Mouse (Mus musculus): ENCODE results near the gene Tenm4.

Gene Tenm4

DNA sequence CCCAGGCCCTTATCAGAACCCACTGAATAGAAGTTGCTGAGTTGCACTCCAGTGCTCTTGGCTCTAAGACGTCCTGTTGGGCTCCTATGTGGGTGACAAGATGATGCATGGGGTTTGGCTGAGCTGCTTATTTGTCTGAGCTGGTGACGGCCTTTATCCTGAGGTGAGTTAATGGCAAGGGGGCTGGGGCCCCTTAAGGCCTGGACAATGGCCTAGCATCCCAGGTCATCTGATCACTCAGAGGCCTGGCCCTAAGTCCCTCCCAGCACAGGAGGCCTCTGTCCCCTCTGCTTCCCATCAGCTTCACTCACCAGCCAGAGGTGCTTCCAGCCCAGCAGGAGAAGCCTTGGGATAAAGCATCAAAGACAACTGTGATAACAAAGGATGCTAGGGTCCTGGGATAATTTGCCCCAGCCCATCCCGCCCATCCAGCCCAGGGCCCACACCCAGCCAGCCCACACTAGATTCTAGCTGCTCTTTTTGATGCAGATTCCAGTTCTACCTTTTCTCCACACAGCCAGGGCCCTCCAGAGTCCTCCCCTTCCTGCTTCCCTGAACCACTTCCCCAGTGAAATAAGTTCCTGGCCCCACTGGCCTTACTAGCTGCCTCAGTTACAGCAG is 484.2 kb downstream of the Tenm4 start:
- no peak for DNase-seq

DNA sequence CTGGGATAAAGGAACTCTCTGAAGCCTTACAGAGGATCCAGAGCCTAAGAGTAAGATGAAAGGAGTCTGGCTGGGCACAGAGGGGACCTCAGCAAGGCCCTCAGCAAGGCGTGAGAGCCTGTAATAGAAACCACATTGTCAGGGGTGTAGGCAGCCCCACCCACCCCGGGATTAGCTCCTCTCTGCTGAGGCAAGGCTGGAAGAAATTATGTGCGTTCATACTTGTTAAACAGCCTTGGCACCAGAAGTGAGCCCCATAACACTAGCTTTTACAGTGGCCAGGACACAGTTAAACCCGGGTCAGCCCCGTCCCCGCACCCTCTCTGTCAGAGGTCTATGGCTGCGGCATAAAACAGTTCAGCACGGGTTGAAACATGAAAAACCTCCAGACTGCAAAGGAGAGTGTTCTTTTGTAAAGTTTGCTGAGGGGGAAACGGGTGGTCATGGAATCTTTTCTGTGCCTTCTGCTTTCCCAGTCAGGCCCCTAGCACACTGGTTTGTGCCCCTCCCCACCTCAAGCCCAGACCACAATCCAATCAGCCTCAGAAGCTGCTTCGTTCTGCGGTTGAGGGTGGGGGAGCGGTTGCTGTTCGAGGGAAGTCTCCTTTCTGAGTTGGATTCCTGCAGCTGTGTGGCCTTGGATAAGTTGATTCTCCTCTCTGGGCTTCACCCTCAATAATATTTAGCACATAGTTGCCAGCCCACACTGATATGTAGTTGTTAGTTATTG is 486.2 kb downstream of the Tenm4 start:
- no peak for DNase-seq

DNA sequence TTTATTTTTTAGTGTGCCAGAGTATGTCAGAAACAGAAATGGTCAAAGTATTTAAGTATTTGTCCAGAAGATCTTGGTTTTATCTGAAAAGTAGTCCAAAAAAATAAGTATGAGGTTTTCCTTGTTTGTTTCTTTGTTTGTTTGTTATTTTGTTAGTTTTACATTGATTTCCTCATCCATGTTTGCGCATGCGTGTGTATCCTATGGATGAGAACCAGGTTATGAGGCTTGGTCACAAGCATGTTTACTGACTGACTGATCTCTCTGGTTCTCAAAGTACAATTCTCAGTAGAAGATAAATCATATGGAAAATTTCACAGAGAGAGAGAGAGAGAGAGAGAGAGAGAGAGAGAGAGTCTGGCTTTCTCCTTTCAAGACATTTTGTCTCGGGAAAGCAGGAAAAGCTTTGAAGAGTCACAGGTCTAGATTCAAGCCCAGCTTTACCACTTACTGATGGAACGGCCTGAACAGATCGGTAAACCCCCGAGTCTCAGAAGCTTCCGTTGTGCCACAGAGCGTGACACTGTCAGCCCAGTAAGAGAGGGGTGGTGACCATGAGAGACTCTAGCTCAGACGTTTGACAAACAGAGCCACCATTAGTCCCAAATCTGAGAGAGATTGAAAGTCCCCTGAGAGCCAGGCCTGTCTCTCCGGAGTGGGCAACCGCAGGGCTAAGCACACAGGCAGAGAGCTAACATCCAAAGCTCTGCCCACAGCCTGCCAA is 487.0 kb downstream of the Tenm4 start:
- no peak for DNase-seq

DNA sequence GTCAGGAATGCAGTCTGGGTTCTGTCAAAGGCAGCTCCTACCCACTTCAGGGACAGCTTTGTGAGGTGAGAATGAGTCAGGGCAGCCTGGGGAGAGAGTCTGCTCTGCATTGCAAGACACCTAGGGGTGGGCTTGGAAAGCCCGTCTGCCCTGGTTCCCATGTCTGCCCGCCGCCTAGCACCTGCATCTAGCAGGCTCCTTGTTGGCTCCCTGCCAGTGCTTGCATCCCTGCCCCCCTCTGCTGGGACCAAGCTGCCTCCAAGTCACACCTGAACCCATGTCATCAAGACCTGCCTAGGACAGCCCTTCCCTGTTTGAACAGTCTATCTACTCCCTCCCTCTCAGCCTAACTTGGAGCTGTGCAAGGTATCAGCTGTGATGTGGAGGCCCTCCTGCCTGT is 489.9 kb downstream of the Tenm4 start:
- DNase-seq = no peak

DNA sequence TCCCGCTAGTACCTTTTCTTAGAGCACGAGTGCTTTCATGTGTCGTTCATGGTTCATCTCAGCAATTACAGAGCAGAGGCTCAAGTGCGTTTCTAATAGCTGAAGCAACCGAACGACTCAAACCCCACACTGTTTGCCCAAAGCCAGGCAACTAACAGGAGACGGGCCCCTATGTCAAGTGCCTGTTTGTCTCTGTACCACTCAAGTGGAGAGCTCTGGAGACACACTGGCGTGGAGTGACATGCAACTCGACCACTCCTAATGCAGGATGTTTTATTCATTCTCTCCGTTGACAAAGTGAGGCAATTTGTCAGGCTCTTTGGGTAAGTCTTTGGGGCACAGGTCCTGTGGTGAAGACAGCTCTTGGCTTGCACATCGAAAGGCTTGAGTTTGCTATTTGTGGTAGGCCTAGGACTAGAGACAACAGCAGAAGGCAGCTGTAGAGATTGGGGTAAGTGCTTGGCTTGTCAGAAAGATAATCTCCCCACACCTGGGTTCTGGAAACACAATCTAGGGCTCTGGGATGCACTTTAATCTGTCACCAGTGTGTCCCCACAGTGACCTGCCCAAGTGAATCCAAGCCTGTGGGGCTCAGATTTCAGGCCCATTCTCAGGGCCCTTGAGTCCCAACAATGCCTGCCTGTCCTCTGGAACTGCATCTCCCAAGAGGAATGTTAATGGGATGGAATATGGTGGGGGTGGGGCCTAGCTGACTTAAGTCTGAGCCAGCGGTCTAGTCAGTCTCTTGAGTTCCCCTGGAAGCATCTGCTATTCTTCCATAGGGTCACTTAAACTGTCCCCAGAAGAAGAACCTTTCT is 490.5 kb downstream of the Tenm4 start:
- DNase-seq = no peak

DNA sequence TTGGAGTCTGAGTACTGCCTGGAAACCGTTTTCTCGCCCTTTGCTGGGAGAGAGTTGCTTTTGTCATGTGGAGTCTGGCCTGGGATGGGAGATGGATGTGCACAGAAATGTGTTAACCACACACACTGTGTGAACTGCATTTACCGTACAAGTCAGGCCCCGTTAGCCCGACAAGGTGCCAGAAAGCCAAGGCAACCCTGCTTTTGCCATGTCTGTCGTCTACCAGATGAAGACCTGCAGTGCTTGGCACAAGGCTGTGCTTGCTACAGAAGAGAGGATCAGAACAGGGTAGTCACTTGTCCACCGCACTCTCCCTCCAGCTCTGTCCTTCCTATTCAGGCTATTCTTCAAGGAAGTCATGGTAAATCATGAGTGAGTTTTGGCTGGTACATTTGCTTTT is 492.3 kb downstream of the Tenm4 start:
- DNase-seq = no peak

DNA sequence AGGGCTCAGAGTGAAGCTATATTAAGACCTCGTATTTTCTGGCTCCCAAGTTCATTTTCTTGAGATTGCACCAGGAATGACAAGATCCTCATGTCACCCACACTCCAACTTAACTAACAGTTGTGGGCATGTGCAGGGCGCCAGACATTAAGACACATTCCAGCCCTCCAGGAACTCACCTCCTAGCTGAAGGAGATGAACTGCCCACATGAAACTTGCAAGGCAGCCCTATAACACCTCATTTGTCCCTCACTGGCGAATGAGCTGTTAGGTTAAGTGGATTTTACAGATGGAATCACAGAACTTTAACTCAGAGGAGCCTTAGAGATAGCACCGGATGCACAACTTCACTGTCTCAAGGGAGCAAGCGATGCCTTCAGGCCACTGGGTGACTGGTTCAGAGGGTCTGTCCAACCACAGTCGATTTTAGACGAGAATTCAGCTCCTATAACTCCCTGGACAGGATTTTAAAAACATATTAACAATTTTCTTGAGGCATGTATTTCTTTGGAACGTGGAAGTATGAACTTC is 495.4 kb downstream of the Tenm4 start:
- DNase-seq = no peak

DNA sequence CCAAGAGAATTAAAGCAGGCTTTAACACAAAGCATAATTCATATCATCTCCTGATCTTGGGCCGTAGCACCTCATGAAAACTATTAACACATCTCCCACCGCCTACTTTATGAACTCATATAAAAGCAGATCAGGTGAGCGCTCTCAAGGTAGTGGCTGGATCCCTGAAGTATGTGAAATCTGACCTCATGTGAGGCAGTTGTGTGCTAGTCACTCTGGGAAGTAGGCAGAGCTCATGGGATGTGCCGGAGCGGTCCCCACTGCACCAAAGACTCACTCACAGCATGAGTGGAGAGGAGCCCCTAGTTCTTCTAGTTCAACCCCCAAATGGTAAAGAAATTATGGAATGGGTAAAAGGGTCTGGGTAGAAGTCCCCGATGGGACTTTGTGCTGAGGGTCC is 496.6 kb downstream of the Tenm4 start:
- DNase-seq = no peak

DNA sequence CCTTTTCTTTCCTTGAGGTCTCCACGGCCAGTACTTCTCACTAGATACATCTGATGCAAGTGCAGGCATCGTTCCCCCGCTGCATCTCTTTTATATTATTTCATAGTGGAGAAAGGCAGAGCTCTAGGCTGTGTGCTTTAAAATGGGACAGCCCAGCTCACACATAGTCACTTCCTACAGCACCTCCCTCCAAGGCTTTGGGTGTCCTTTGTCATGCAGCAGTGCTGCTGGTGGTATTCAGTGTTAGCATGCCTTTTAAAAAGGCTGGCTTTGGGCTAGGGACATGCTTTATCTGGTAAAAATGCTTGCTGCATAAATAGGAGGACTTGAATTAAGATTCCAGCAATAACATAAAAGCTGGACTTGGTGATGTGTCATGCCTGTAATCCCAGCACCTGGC is 499.0 kb downstream of the Tenm4 start:
- no peak for DNase-seq

DNA sequence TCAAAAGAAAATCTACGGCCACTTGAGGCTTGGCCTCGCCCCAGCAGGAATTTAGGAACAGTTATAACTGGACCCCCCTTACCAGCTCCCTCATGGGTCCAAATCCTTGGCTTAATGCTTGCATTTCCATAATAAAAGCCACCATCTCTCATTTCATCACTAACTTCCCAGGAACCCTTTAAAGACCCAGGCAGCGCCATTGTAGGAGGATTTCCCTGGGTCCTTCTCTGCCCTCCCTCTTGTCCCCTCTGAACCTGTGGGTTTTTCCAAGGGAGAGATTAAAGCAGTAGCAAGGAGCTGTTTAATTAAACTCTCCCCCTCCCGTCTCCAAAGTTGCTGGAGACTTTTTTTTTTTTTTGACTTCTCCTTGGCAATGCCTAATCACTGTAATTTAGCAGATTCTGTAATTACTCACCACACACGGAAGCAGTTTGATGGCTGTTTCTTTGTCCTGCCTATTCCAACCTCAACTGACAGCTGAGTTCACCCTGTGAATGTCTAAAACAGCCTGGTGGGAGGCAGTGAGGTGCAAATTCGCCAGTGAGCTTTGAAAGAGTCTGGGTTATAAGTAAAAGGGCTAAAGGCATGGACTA is 501.4 kb downstream of the Tenm4 start:
- DNase-seq = no peak

DNA sequence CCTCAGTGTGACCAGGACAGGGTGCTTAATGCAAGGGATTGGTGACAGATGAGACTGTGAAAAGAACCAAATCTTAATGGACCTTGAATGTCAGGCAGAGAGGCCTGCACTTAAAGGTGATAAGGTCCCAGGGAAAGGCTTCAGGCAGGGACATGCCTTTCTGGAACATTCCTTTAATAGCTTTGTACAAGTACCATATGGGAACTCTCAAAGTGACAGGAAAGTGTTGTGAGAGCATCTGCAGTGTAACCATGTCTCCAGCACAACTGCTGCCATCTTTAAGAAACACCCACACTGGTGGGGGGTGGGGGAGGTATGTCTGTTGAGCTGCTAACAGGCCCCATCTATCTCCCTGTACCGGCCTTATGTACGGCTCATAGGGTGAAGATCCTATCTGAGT is 506.0 kb downstream of the Tenm4 start:
- peak; percentile 49 for DNase-seq

DNA sequence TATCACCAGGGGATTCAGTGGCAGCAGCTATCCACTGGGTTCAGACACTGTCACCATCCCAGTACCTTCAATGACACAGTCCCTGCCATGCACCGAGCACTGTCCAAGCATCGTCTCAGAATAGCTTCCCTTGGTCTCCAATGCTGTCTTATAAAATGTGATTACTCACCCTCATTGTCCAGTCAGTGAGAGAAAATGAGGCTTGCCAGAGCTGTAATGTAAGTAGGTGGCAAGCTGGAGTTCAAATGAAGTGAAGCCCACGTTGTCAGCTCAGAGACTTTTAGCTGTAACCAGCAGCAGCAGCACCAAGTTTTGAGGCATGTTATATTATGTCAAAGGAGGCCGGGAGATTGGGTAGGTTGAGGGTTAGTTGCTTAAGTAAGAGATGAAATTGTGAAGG is 507.2 kb downstream of the Tenm4 start:
- DNase-seq = no peak

DNA sequence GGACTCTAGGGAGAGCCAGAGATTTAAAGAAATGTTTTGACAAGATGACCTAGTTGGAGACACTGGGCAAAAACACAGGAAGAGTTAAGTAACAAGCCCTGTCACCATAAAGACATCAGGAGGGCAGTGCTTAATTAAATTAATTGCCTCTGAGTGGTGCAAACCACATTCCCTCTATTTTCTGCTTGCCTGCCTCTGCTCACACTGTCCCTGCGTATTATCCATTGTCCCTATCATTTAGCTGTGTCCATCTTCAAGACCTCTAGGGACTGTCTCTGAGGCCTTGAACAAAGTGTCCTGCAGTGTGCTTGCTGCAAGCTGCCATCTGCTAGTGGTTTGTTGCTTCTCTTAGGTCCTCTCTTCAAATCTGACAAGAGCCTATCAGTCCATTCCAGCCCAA is 508.7 kb downstream of the Tenm4 start:
- DNase-seq = no peak

DNA sequence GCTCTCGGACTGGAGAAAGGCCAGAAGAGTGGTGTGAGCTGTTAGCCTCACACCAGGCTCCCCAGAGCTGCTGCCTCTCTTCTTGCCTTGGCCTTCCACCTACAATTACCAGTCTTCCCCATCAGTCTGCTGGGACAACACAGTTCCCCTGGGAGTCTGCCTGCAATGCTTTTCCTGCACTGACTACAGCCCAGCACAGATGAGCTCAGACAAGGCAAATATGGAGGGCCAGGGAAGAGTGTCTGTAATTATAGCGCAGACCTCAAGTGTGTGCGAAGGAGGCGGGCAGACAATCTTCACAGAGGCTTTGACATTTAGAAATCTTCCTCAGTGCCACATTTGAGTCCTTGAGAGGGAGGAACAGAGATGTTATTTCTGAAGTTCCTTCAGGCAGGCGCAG is 509.4 kb downstream of the Tenm4 start:
- no peak for DNase-seq

DNA sequence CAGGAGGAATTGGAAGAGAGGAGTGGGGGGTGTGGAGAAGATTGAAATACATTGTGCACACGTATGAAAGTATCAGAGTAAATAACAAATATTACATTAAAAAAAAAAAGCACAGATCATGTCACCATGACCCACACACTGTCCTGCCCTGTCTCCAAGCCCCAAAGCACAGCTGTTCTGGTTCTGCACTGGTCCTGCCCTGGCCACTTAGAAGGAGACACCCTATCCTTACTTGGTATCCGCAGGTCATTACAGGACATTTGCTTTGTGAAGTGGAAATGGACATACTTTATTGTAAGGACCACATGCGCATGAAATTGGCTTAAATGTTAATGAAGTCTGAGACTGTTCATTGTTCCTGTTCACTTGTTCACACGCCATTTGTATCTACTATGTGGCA is 510.8 kb downstream of the Tenm4 start:
- no peak for DNase-seq

DNA sequence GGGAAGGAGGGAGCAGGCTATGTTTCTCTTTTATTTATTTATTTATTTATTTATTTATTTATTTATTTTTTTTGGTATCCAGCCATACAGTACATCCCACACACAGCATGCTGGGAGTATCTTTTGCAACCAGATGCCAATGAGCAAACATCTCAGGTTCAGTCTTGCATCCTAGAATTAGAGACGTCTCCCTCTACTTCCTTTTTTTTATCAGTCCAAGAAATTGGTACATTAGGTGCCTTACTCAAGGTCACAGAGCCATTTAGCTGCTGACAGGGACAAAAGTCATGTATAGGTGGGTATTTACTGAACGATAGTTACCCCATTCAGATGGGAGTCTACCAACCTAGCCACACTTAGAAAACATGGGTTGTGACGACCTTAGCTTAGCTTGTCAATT is 517.1 kb downstream of the Tenm4 start:
- DNase-seq = no peak

DNA sequence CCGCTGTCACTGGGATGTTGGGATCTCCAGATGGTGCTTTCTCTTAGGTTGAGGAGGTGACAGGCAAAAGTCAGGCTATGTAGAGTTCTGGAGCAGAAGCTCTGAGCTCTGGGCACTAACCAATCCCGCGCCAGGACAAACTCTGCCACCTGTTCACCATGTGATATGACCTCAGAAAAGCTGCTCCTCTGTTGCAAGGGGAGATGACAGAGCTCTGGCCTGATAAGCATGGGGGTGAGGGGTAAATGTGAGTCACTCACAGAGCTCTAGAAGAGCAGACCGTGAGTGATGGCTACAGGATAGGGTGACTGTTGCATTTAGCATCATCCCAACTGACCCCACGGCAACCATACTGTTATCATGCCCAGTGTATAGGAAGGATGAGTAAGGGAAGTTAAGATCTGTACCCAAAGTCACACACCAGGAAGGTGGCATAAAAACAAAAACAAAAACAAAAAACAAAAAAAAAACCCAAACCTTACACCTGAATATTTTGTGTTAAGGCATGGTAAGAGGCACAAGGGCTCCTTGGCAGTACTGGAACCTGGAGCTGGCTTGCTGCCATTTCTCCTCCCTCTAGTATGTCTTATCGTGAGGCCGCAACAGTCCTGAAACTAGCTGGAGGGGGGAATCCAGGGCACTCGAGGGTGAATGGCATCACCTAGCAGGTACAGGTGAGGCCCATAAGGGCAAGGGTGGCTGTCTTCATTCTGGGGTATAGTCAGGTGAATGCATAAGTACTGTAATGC is 530.2 kb downstream of the Tenm4 start:
- no peak for DNase-seq

DNA sequence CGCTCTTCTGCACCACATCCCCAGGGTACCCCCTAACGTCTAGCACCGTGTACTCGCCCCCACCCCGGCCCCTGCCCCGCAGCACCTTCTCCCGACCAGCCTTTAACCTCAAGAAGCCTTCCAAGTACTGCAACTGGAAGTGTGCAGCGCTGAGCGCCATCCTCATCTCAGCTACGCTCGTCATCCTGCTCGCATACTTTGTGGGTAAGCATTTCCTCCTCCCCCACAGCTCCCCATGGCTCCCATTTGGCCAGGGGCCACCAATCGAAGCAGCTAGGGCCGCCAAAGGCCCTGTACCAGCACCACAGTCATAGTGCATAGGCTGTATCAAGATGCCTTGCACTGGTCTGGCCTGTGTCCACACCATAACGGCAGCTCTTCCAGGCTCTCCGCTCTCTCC is 532.9 kb downstream of the Tenm4 start:
- DNase-seq = no peak

DNA sequence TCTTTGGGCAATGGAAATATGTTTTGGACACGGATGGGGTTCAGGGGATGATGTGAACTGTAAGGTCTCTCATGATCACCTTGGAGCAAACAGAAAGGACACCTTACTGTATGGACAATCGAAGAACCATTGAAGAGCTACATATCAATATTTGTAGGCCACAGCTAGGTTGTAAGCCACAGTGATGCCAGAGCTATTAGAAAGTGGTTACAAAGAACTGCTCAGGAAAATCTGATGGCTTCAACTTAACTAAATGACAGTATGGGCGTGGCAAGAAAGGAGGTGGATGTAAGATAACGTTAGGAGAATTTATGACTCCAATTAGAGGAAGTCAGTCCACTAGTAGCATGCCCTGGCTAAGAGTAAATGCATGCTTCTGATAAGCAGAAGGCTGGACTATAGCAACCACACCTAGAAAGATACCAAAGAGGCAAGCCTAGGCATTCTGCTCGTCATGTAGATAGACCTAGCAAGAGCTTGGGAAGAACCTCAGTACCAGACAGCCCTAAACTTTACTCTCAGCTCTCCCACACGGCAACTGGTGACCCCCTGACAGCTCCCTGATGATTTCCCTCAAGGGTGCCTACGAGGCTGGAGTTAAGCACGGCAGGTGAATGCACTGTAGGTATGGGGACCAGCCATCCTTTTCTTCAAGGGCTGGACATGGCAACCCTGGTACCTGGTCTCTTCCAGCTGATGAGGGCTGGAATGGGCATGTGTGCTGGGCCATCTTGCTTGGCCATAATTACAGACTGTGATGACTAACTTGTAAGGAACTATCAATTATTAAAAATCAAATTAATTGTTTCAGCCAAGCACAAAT is 534.5 kb downstream of the Tenm4 start:
- no peak for DNase-seq

DNA sequence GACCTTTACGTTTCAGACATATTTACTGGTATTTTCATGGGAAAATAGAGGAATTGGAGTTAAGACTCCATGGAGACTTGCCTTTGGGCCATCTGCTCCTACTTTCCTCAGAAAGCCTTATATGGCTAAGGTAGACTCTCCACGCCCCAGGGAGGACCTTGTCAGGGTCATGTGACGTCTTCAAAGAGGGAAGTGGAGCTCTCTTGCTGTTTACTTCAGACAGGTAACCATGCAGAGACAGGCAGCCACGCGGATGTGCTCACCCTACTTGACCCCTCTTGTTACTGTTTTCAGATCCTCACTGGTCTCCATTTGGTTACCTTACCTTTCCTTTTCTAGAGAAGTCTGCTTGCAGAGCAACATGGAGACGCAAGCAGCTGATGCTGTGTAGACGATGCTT is 535.5 kb downstream of the Tenm4 start:
- no peak for DNase-seq

DNA sequence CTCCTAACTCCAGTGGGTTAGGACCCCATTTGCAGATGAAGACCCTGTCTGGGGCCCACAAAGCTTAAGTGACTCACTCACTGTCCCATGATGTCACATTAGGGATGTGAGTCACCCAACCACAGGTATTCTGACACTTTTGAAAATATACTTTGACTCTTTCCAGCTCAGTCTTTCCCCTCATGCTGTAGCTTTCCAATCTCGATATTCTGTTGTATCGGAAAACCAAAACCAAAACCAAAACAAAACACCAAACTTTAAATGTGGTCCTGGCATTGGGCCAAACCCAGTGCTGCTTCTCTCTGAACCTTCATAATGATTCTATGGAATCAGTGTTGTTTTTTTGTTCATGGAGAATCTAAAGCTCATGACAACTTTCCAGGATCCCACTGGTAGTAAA is 536.1 kb downstream of the Tenm4 start:
- no peak for DNase-seq

All from right cerebral cortex, postnatal 14 days (tissue).